Mouse (Mus musculus) liver, adult (tissue): ENCODE results near the gene 3425401B19Rik.

Experiments used
- GATA4 ChIP-seq: IDR thresholded peaks from 2 replicates; pipeline ENCODE4 v1.6.1; 2014; ENCODE audit warnings: mild to moderate bottlenecking, low read length; ENCODE audit not compliant: insufficient replicate concordance

3425401B19Rik gene

GRCm38 (mm10) chr14:32609392-32609791, 75.7 kb downstream of the 3425401B19Rik start:
- TF ChIP-seq GATA4 = no peak
